Mouse (Mus musculus): ENCODE data around the gene Mttp. TPM values are rescaled to one million over a fixed set of nuclear protein-coding genes. Genes with fewer than 3 reads are reported as not detected.

Gene Mttp
- polyA plus RNA-seq, 1 experiment from 2014 or later = 45.0 TPM

GRCm38 (mm10) chr3:138062673-138063072, 82.1 kb downstream of the Mttp start:
- Histone ChIP-seq H3K4me1 (replicated peaks; ENCODE audit: control insufficient read depth, insufficient read depth, low read length) (no peaks in the 10 kb centered on the region; the same call in 1 of the 2 replicates), H3K27me3 (replicated peaks; ENCODE audit: control insufficient read depth, insufficient read depth, low read length) (no peaks in the 10 kb centered on the region), H3K4me3 (ENCODE audit: low read depth, low read length) (no peak overlapping the region), H3K27ac (ENCODE audit: low read depth, low read length) (no peak overlapping the region), H3K36me3 (ENCODE audit: control insufficient read depth, insufficient read depth, low read length) (no peaks in the 10 kb centered on the region), H3K9ac (ENCODE audit: low read depth, low read length) (no peak overlapping the region), H3K9me3 (ENCODE audit: control insufficient read depth, low read length) (no peaks in the 10 kb centered on the region), H3K4me2 (no peak overlapping the region)
- DNase-seq (ENCODE audit: low spot score) (no peak), ATAC-seq (replicated peaks; ENCODE audit: low FRiP score) (no peak)
- 78% methylated on average over 4 of the region's 4 CpGs for WGBS

- 53% methylated on average over 9 of the region's 9 CpGs for WGBS
- Histone ChIP-seq H3K4me1 (replicated peaks; ENCODE audit: control insufficient read depth, insufficient read depth, low read length) (no peaks in the 10 kb centered on the region; the same call in 1 of the 2 replicates), H3K9ac (ENCODE audit: low read depth, low read length) (no peak overlapping the region), H3K27me3 (replicated peaks; ENCODE audit: control insufficient read depth, insufficient read depth, low read length) (no peaks in the 10 kb centered on the region), H3K4me2 (no peak overlapping the region), H3K4me3 (ENCODE audit: low read depth, low read length) (no peak overlapping the region), H3K9me3 (ENCODE audit: control insufficient read depth, low read length) (no peaks in the 10 kb centered on the region), H3K36me3 (ENCODE audit: control insufficient read depth, insufficient read depth, low read length) (no peaks in the 10 kb centered on the region), H3K27ac (ENCODE audit: low read depth, low read length) (no peak overlapping the region)
- no peak for DNase-seq (ENCODE audit: low spot score)
- no peak for ATAC-seq (replicated peaks; ENCODE audit: low FRiP score)
Measured at GRCm38 (mm10) chr3:138061205-138061911, 83.4 kb downstream of the Mttp start.

DNA sequence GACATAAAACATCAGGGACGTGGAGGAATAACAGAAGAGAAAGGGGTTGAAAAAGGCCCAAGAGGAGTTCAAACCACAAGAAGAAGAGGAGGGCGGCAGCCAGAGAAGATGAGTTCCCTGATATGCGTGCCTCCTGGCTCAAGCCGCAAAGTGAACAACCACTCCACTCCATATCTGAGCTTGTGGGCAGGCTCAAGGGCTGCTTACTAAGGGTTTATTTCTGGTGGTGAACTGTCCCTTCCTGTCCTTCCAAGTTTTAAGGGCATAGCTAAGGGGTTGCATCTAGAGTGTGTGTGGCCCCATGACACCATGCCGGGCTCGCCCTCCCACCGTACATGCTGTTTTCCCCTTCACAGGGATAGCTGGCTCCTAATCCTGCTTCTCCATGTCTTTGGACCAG, 84.3 kb downstream of the Mttp start:
- H3K4me1 ChIP-seq (replicated peaks; ENCODE audit: control insufficient read depth, insufficient read depth, low read length) = no peaks in the 10 kb centered on the region; the same call in 1 of the 2 replicates
- peak; percentile 34 for ATAC-seq (replicated peaks; ENCODE audit: low FRiP score)
- H3K4me2 ChIP-seq = no peak overlapping the region
- DNase-seq (ENCODE audit: low spot score) = no peak
- H3K4me3 ChIP-seq (ENCODE audit: low read depth, low read length) = no peak overlapping the region
- no peak overlapping the region for H3K27ac ChIP-seq (ENCODE audit: low read depth, low read length)
- H3K36me3 ChIP-seq (ENCODE audit: control insufficient read depth, insufficient read depth, low read length) = no peaks in the 10 kb centered on the region
- 61% methylated on average over 7 of the region's 7 CpGs for WGBS
- H3K27me3 ChIP-seq (replicated peaks; ENCODE audit: control insufficient read depth, insufficient read depth, low read length) = no peaks in the 10 kb centered on the region
- no peaks in the 10 kb centered on the region for H3K9me3 ChIP-seq (ENCODE audit: control insufficient read depth, low read length)
- no peak overlapping the region for H3K9ac ChIP-seq (ENCODE audit: low read depth, low read length)

DNA sequence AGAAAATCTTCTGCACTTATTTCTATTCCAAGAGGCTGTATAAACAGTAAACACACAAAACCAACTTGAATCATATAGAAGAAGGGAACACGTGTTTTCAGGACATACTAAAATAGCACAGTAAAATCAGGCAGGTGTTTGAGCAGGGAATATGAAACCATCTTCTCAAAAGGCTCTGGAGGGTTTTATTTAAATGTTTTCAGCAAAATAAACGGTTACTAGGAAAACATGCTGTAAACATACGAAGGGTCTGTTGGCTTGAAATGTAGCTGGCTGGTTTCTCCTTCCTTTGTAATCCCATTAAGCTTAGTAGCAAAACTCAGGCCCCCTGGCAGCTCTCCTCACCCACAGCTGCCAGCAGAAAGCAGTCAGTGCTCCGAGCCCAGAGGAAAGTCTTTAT, 86.5 kb downstream of the Mttp start:
- H3K4me2 ChIP-seq = no peak overlapping the region
- H3K9me3 ChIP-seq (ENCODE audit: control insufficient read depth, low read length) = no peaks in the 10 kb centered on the region
- no peaks in the 10 kb centered on the region for H3K36me3 ChIP-seq (ENCODE audit: control insufficient read depth, insufficient read depth, low read length)
- no peak overlapping the region for H3K27ac ChIP-seq (ENCODE audit: low read depth, low read length)
- H3K9ac ChIP-seq (ENCODE audit: low read depth, low read length) = no peak overlapping the region
- H3K27me3 ChIP-seq (replicated peaks; ENCODE audit: control insufficient read depth, insufficient read depth, low read length) = no peaks in the 10 kb centered on the region
- no peaks in the 10 kb centered on the region; the same call in 1 of the 2 replicates for H3K4me1 ChIP-seq (replicated peaks; ENCODE audit: control insufficient read depth, insufficient read depth, low read length)
- no peak overlapping the region for H3K4me3 ChIP-seq (ENCODE audit: low read depth, low read length)
- ATAC-seq (replicated peaks; ENCODE audit: low FRiP score) (no peak), DNase-seq (ENCODE audit: low spot score) (no peak)
- 69% methylated on average over 4 of the region's 4 CpGs for WGBS

GRCm38 (mm10) chr3:138056976-138057375, 87.8 kb downstream of the Mttp start:
- Histone ChIP-seq H3K27me3 (replicated peaks; ENCODE audit: control insufficient read depth, insufficient read depth, low read length) (no peaks in the 10 kb centered on the region), H3K4me2 (no peak overlapping the region), H3K9me3 (ENCODE audit: control insufficient read depth, low read length) (no peaks in the 10 kb centered on the region), H3K9ac (ENCODE audit: low read depth, low read length) (no peak overlapping the region), H3K4me1 (replicated peaks; ENCODE audit: control insufficient read depth, insufficient read depth, low read length) (no peaks in the 10 kb centered on the region; the same call in 1 of the 2 replicates), H3K36me3 (ENCODE audit: control insufficient read depth, insufficient read depth, low read length) (no peaks in the 10 kb centered on the region), H3K27ac (ENCODE audit: low read depth, low read length) (no peak overlapping the region), H3K4me3 (ENCODE audit: low read depth, low read length) (no peak overlapping the region)
- DNase-seq (ENCODE audit: low spot score) = no peak
- ATAC-seq (replicated peaks; ENCODE audit: low FRiP score) = no peak
- WGBS = 77% methylated on average over 7 of the region's 7 CpGs

DNA sequence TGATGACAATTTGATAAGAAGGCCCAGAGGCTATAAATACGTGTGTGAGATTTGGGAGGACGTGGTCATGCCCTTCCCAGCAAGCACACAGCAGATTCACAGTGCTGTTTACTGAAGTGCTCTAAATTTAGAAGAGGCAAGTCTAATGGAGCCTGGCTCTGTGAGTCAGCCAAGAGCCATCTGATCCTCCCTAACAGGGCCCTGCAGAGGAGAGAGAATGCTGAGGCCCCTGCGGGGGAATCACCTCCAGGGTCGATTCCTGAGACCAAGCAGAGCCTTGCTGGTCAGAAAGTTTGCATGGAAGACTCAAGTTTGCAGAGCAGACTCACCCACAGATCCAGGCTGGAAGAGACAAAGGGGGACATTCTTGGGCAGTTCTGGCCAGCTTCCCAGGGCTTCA, 90.8 kb downstream of the Mttp start:
- 26% methylated on average over 4 of the region's 4 CpGs for WGBS
- DNase-seq (ENCODE audit: low spot score) (no peak), ATAC-seq (replicated peaks; ENCODE audit: low FRiP score) (no peak)
- H3K9ac ChIP-seq (ENCODE audit: low read depth, low read length) = no peak overlapping the region
- H3K9me3 ChIP-seq (ENCODE audit: control insufficient read depth, low read length) = no peaks in the 10 kb centered on the region
- no peak overlapping the region for H3K4me3 ChIP-seq (ENCODE audit: low read depth, low read length)
- no peaks in the 10 kb centered on the region for H3K4me1 ChIP-seq (replicated peaks; ENCODE audit: control insufficient read depth, insufficient read depth, low read length)
- H3K4me2 ChIP-seq = no peak overlapping the region
- H3K27ac ChIP-seq (ENCODE audit: low read depth, low read length) = no peak overlapping the region
- H3K27me3 ChIP-seq (replicated peaks; ENCODE audit: control insufficient read depth, insufficient read depth, low read length) = no peaks in the 10 kb centered on the region
- no peaks in the 10 kb centered on the region for H3K36me3 ChIP-seq (ENCODE audit: control insufficient read depth, insufficient read depth, low read length)

- Histone ChIP-seq H3K4me1 (replicated peaks; ENCODE audit: control insufficient read depth, insufficient read depth, low read length) (no peaks in the 10 kb centered on the region), H3K4me2 (no peak overlapping the region), H3K36me3 (ENCODE audit: control insufficient read depth, insufficient read depth, low read length) (no peaks in the 10 kb centered on the region), H3K27me3 (replicated peaks; ENCODE audit: control insufficient read depth, insufficient read depth, low read length) (no peaks in the 10 kb centered on the region), H3K27ac (ENCODE audit: low read depth, low read length) (no peak overlapping the region), H3K9ac (ENCODE audit: low read depth, low read length) (no peak overlapping the region), H3K4me3 (ENCODE audit: low read depth, low read length) (no peak overlapping the region), H3K9me3 (ENCODE audit: control insufficient read depth, low read length) (no peaks in the 10 kb centered on the region)
- ATAC-seq (replicated peaks; ENCODE audit: low FRiP score) (no peak), DNase-seq (ENCODE audit: low spot score) (no peak)
- WGBS = 69% methylated on average over 3 of the region's 3 CpGs
Measured at GRCm38 (mm10) chr3:138051431-138051830, 93.3 kb downstream of the Mttp start.

- H3K4me1 ChIP-seq (replicated peaks; ENCODE audit: control insufficient read depth, insufficient read depth, low read length) = no peaks in the 10 kb centered on the region
- H3K9ac ChIP-seq (ENCODE audit: low read depth, low read length) = no peak overlapping the region
- H3K9me3 ChIP-seq (ENCODE audit: control insufficient read depth, low read length) = no peaks in the 10 kb centered on the region
- H3K36me3 ChIP-seq (ENCODE audit: control insufficient read depth, insufficient read depth, low read length) = no peaks in the 10 kb centered on the region
- no peak overlapping the region for H3K4me3 ChIP-seq (ENCODE audit: low read depth, low read length)
- WGBS = 74% methylated on average over 11 of the region's 11 CpGs
- no peaks in the 10 kb centered on the region for H3K27me3 ChIP-seq (replicated peaks; ENCODE audit: control insufficient read depth, insufficient read depth, low read length)
- no peak overlapping the region for H3K4me2 ChIP-seq
- ATAC-seq (replicated peaks; ENCODE audit: low FRiP score) (no peak), DNase-seq (ENCODE audit: low spot score) (no peak)
- H3K27ac ChIP-seq (ENCODE audit: low read depth, low read length) = no peak overlapping the region
Measured at GRCm38 (mm10) chr3:138050772-138051171, 94.0 kb downstream of the Mttp start.

DNA sequence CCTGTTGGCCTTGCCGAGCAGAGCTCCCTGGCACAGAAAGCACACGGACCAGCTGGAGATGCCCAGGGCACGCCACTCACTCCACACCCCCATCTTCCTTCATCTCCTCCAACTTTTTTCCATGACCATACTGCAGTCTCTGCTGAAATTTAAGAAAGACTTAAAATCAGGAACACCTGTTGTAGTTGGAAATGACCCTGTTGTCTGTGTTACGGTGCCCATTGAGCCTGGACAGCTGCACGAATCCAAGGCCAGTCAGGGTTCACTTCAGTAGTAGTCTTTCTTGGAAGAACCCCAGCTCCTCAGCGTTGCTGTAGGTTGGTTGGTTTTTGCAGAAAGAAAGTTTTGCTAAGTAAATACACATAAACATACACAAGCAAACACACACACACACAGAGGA, 95.2 kb downstream of the Mttp start:
- H3K27me3 ChIP-seq (replicated peaks; ENCODE audit: control insufficient read depth, insufficient read depth, low read length) = no peaks in the 10 kb centered on the region
- no peaks in the 10 kb centered on the region for H3K4me1 ChIP-seq (replicated peaks; ENCODE audit: control insufficient read depth, insufficient read depth, low read length)
- DNase-seq (ENCODE audit: low spot score) (no peak), ATAC-seq (replicated peaks; ENCODE audit: low FRiP score) (no peak)
- no peak overlapping the region for H3K4me3 ChIP-seq (ENCODE audit: low read depth, low read length)
- H3K36me3 ChIP-seq (ENCODE audit: control insufficient read depth, insufficient read depth, low read length) = no peaks in the 10 kb centered on the region
- H3K9ac ChIP-seq (ENCODE audit: low read depth, low read length) = no peak overlapping the region
- H3K4me2 ChIP-seq = no peak overlapping the region
- no peaks in the 10 kb centered on the region for H3K9me3 ChIP-seq (ENCODE audit: control insufficient read depth, low read length)
- 80% methylated on average over 6 of the region's 6 CpGs for WGBS
- no peak overlapping the region for H3K27ac ChIP-seq (ENCODE audit: low read depth, low read length)

Data from liver, embryonic 11.5 days (tissue).